Mouse (Mus musculus): Measurements from ENCODE around the gene Lrrc4c.

Gene Lrrc4c

GRCm38 (mm10) chr2:96853797-96854196, 535.8 kb downstream of the Lrrc4c start:
- DNase-seq (ENCODE audit: low read depth): no peak

GRCm38 (mm10) chr2:96876062-96876461, 558.1 kb downstream of the Lrrc4c start:
- no peak for DNase-seq (ENCODE audit: low read depth)

- DNase-seq (ENCODE audit: low read depth): no peak
Measured at GRCm38 (mm10) chr2:96949531-96949930, 631.6 kb downstream of the Lrrc4c start.

- no peak for DNase-seq (ENCODE audit: low read depth)
Measured at GRCm38 (mm10) chr2:96999521-96999920, 681.6 kb downstream of the Lrrc4c start.

GRCm38 (mm10) chr2:97018319-97018718, 700.4 kb downstream of the Lrrc4c start:
- no peak for DNase-seq (ENCODE audit: low read depth)

- no peak for DNase-seq (ENCODE audit: low read depth)
Measured at GRCm38 (mm10) chr2:97026991-97027390, 709.0 kb downstream of the Lrrc4c start.

GRCm38 (mm10) chr2:97027585-97027984, 709.6 kb downstream of the Lrrc4c start:
- no peak for DNase-seq (ENCODE audit: low read depth)

- no peak for DNase-seq (ENCODE audit: low read depth)
Measured at GRCm38 (mm10) chr2:97036401-97036800, 718.4 kb downstream of the Lrrc4c start.

- DNase-seq (ENCODE audit: low read depth): no peak
Measured at GRCm38 (mm10) chr2:97037024-97037814, 719.2 kb downstream of the Lrrc4c start.

GRCm38 (mm10) chr2:97044016-97044415, 726.0 kb downstream of the Lrrc4c start:
- no peak for DNase-seq (ENCODE audit: low read depth)

GRCm38 (mm10) chr2:97045628-97046027, 727.7 kb downstream of the Lrrc4c start:
- DNase-seq (ENCODE audit: low read depth): no peak

- DNase-seq (ENCODE audit: low read depth): no peak
Measured at GRCm38 (mm10) chr2:97080156-97080555, 762.2 kb downstream of the Lrrc4c start.

GRCm38 (mm10) chr2:97097965-97098364, 780.0 kb downstream of the Lrrc4c start:
- DNase-seq (ENCODE audit: low read depth): no peak

- no peak for DNase-seq (ENCODE audit: low read depth)
Measured at GRCm38 (mm10) chr2:97103398-97104162, 785.6 kb downstream of the Lrrc4c start.

- DNase-seq (ENCODE audit: low read depth): no peak
Measured at GRCm38 (mm10) chr2:97124246-97124645, 806.3 kb downstream of the Lrrc4c start.

- DNase-seq (ENCODE audit: low read depth): no peak
Measured at GRCm38 (mm10) chr2:97138454-97138853, 820.5 kb downstream of the Lrrc4c start.

GRCm38 (mm10) chr2:97151626-97152194, 833.7 kb downstream of the Lrrc4c start:
- no peak for DNase-seq (ENCODE audit: low read depth)

- DNase-seq (ENCODE audit: low read depth): no peak
Measured at GRCm38 (mm10) chr2:97165745-97166144, 847.8 kb downstream of the Lrrc4c start.

- DNase-seq (ENCODE audit: low read depth): no peak
Measured at GRCm38 (mm10) chr2:97178399-97178798, 860.4 kb downstream of the Lrrc4c start.

- DNase-seq (ENCODE audit: low read depth): no peak
Measured at GRCm38 (mm10) chr2:97196968-97197606, 879.1 kb downstream of the Lrrc4c start.

GRCm38 (mm10) chr2:97232966-97233365, 915.0 kb downstream of the Lrrc4c start:
- no peak for DNase-seq (ENCODE audit: low read depth)

GRCm38 (mm10) chr2:97234074-97234473, 916.1 kb downstream of the Lrrc4c start:
- DNase-seq (ENCODE audit: low read depth): no peak

All from naive thymus-derived CD4-positive, alpha-beta T cell, adult 2 months (primary cell).